Mouse (Mus musculus) kidney, postnatal 25 days (tissue): ENCODE measurements around the gene Crmp1.

Source experiments
- DNase-seq, 2 experiments: peaks; one replicate each; pipeline ENCODE4 v3.0.0; 2021; ENCODE audit warnings: mixed read lengths in 2 of 2

The Crmp1 gene

GRCm38 (mm10) chr5:37241224-37241623 lies 516 bp upstream of the Crmp1 start:
- DNase-seq = no peak

GRCm38 (mm10) chr5:37242360-37243168 lies 824 bp downstream of the Crmp1 start:
- DNase-seq = no peak

- peak; percentile 68 to 79 for DNase-seq
These were observed 1.6 kb downstream of the Crmp1 start for GRCm38 (mm10) chr5:37243169-37243886.

- DNase-seq = no peak
These were observed 2.4 kb downstream of the Crmp1 start for GRCm38 (mm10) chr5:37244161-37244560.

GRCm38 (mm10) chr5:37244666-37245242 lies 3.0 kb downstream of the Crmp1 start:
- no peak for DNase-seq

GRCm38 (mm10) chr5:37245651-37246050 lies 3.9 kb downstream of the Crmp1 start:
- no peak for DNase-seq

GRCm38 (mm10) chr5:37246138-37246910 lies 4.6 kb downstream of the Crmp1 start:
- DNase-seq = no peak

GRCm38 (mm10) chr5:37247456-37247855 lies 5.7 kb downstream of the Crmp1 start:
- DNase-seq = no peak

GRCm38 (mm10) chr5:37248870-37249269 lies 7.1 kb downstream of the Crmp1 start:
- no peak for DNase-seq

GRCm38 (mm10) chr5:37251596-37251995 lies 9.9 kb downstream of the Crmp1 start:
- no peak for DNase-seq

GRCm38 (mm10) chr5:37252101-37252804 lies 10.5 kb downstream of the Crmp1 start:
- DNase-seq = no peak

- DNase-seq = no peak
These were observed 12.8 kb downstream of the Crmp1 start for GRCm38 (mm10) chr5:37254523-37254922.

- no peak for DNase-seq
These were observed 15.1 kb downstream of the Crmp1 start for GRCm38 (mm10) chr5:37256823-37257222.

- DNase-seq = peak in 1 of 2 experiments; percentile 55
These were observed 15.5 kb downstream of the Crmp1 start for GRCm38 (mm10) chr5:37257243-37257642.

GRCm38 (mm10) chr5:37261734-37262133 lies 20.0 kb downstream of the Crmp1 start:
- no peak for DNase-seq

GRCm38 (mm10) chr5:37263816-37264215 lies 22.1 kb downstream of the Crmp1 start:
- no peak for DNase-seq

GRCm38 (mm10) chr5:37281021-37281420 lies 39.3 kb downstream of the Crmp1 start:
- no peak for DNase-seq

- peak in 1 of 2 experiments; percentile 38 for DNase-seq
These were observed 46.6 kb downstream of the Crmp1 start for GRCm38 (mm10) chr5:37288374-37288773.

- peak in 1 of 2 experiments; percentile 52 for DNase-seq
These were observed 47.5 kb downstream of the Crmp1 start for GRCm38 (mm10) chr5:37289236-37289635.

- DNase-seq = no peak
These were observed 49.2 kb downstream of the Crmp1 start for GRCm38 (mm10) chr5:37290983-37291382.

GRCm38 (mm10) chr5:37296717-37297116 lies 55.0 kb downstream of the Crmp1 start:
- no peak for DNase-seq

GRCm38 (mm10) chr5:37298370-37298769 lies 56.6 kb downstream of the Crmp1 start:
- peak; percentile 40 to 43 for DNase-seq
